Mouse (Mus musculus) left cerebral cortex, adult 9 months (tissue): ENCODE results near the gene E130114P18Rik.
A peak's percentile ranks its signal among the peaks of the same experiment; 100 is the strongest.

ENCODE experiments used
- DNase-seq, 2 experiments: peaks; one replicate each; pipeline ENCODE4 v3.0.0; 2022; ENCODE audit warnings: low spot score in 2 of 2

E130114P18Rik gene

DNA sequence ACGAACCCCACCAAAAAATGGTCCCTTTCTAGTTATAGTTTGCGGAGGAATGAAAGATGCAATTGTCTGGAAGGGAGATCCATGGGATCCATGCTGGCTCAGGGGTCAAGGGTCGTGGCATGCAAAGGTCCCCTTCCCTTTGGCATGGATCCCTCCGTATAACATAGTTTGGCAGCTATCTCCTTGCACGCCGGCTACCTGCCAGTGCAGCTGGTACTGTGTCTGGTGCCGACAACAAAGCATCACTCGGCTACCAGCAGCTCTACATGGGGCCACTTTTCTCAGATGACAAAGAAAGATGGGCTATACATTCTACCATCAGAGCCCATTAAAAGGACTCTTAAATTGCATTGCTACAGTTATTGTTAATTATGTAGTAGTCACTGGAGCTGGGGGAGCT is 169.2 kb downstream of the E130114P18Rik start:
- no peak for DNase-seq

GRCm38 (mm10) chr4:97608134-97608533 is 169.7 kb downstream of the E130114P18Rik start:
- no peak for DNase-seq

- DNase-seq, result no peak
Measured at GRCm38 (mm10) chr4:97607169-97607568, 170.7 kb downstream of the E130114P18Rik start.

GRCm38 (mm10) chr4:97606524-97606923 is 171.4 kb downstream of the E130114P18Rik start:
- no peak for DNase-seq

- no peak for DNase-seq
Measured at GRCm38 (mm10) chr4:97602579-97602978, 175.3 kb downstream of the E130114P18Rik start.

DNA sequence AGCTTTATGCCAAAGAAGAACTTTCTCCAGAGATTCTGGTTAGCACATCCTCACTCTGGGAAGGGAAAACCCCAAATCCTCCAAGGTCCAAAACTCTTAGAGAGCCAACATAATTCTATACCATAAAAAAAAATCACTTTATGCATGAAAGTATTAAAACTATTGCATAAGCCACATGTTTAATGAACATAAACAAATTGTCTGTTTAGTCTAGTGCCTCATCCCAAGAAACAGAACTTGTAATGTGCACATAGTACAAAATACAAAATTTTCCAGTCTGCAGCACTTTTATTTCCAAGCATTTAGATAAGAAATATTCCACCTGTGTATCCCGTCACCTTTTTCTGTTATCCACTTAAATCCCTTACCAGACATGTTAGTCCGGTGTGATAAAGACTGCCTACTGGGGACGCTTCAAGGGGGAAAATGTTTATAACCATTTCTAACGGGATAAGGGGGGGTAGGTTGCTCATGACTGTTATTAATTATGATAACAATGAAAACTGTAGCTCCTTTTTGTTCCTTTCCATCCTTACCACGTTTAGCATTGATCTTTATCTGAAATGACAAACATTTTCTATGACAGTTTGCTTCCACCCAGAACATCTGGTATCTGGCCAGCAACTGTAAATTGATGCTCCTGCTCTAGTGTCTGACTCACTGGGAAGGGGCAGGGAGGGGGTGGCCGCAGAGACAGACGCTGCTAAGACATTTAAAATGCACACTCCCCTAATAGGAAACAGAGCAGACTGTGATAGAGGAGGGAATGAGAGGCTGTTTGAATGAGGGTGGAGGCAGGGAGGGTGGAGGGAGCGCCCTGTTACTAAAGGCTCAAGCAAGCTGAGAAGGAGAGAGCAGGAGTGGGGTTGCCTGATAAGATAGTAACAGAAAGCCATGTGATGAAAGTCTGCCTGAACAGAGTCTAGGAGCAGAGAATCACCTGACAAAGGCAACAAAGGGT is 176.7 kb downstream of the E130114P18Rik start:
- DNase-seq, result no peak

DNA sequence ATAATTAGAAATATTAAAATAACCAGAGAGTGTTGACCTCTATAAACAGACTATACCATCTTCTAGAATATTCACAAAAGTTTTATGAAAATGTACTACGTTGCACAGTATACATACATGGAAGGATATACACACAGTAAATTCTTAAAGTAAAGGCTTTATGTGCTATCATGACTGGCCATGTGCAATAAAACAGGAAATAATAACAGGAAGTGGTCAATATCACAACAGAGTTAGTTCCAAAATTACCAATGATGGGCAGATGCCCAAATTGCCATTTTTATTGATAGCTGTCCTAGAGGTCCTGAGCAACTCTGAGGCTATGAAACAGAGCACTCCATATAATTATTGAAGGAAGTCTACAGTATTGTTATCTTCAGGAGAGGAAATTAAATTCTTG is 180.4 kb downstream of the E130114P18Rik start:
- no peak for DNase-seq

DNA sequence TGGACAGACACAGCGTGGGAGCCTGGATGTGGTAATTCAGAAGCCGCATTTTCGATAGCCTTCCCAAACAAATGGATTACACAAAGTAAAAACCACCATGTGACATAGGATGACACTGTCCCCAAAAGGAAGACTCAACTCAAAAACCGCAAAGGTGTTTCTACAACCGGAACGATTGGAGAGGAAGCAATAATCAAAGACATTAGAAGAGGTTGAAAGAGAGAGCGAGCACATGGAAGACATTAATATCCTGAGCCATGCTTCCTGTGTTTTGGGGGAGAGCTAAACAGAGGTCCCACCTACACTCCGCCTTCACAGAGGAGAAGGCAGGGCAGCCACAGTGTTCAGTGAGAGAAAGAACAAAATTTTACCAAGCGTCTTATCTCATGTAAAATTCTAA is 181.5 kb downstream of the E130114P18Rik start:
- no peak for DNase-seq

DNA sequence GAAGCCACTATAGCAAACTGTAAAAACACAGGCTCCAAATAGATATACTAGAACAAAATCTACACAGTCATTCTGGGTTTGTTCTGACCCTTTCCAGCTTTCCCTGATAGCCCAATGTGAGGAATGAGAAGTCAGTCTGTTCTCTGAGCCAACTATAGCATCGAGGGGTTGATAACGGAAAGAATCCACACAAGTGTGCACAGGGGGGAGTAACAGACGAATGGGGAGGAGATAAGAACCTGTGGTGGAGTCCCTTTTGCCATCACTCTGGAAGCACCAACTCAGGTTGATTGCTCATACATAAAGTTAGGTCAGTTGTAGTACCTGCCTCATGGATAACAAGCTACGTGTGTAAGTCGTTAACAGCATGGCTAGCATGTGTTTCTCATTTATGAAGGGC is 184.0 kb downstream of the E130114P18Rik start:
- DNase-seq, result no peak

GRCm38 (mm10) chr4:97589790-97590189 is 188.1 kb downstream of the E130114P18Rik start:
- DNase-seq, result no peak

- no peak for DNase-seq
Measured at GRCm38 (mm10) chr4:97587412-97588010, 190.4 kb downstream of the E130114P18Rik start.

GRCm38 (mm10) chr4:97585170-97585569 is 192.7 kb downstream of the E130114P18Rik start:
- no peak for DNase-seq

DNA sequence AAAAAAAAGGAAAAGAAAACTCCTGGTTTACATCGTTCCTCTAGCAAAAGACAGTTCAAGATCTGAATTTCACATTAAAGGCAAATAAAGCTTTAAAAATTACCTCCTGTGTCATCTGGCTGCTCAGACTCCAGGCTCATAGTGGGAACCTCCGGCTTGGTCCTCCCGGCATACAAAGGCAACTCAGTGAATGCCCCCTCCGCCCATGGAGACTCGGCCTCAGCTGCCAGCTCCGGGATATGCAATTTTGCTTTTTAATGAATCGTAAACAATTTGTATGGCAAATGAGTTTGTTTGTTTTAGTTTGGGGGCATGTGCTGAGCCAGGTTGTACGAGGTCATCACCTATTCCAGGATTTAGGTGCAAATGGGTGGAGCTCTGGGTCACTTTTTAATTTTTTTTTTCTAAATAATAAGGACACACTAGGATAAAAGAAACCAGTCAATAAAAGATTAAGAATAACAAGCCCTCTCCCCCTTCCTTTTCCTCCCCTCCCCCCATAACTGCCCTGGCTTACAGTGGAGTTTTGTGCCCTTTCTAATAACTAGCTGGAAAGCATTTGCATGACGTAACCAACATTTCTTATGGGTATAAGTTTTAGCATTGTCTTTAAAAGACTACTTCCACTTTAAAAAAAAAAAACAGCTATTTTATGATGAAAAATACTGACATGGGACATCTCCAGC is 193.3 kb downstream of the E130114P18Rik start:
- no peak for DNase-seq

GRCm38 (mm10) chr4:97582796-97583430 is 195.0 kb downstream of the E130114P18Rik start:
- no peak for DNase-seq

- no peak for DNase-seq
Measured at GRCm38 (mm10) chr4:97582064-97582415, 195.8 kb downstream of the E130114P18Rik start.

- DNase-seq, result no peak
Measured at GRCm38 (mm10) chr4:97581314-97582063, 196.4 kb downstream of the E130114P18Rik start.

- no peak for DNase-seq
Measured at GRCm38 (mm10) chr4:97580906-97581305, 197.0 kb downstream of the E130114P18Rik start.

DNA sequence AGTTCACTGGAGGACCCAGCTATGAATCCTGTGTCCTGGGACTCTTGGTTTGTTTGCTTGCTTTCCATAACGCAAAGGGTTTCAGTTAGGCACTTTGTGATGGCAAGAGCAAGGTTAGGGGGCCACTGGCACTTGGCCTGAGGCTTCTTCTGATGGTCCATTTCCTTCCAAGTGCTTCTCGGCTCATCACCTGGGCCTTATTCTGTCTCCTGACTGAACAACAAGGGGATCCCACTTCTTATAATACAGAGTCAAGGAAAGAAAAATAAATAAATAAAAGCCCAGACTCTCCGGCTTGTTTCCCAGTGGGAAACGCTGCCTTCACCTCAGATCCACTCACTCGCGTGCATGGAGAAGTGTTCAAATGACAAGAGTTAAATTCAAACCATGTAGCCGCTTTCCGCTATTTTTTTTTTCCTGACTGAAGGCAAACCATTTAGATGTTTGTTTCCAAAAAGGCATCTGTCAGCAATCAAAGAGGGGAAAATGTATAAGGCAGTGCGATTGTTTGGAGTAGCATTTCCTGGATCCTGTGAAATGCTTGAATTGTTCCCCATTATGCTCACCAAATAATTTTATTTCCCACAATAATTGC is 199.2 kb downstream of the E130114P18Rik start:
- DNase-seq, result no peak

DNA sequence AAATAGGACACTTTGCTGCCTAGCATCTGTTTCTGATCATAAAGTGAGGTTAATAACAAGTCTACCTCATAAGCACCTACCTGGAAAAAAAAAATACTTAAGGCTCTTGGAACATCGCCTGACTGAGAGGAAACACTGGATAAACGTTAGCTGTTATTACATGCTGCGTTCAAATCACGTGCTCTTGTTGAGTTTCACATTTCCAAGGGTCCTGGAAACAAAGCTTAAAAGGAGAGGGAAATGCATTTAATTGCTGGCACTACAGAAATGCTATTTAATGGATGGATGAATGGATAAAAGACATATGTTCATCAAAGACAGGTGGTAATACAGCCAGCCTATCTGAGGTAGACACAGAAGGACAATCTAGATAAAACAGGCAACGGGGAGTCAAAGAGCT is 200.4 kb downstream of the E130114P18Rik start:
- no peak for DNase-seq

- peak in 1 of 2 experiments; percentile 49 for DNase-seq
Measured at GRCm38 (mm10) chr4:97575447-97575846, 202.4 kb downstream of the E130114P18Rik start.

DNA sequence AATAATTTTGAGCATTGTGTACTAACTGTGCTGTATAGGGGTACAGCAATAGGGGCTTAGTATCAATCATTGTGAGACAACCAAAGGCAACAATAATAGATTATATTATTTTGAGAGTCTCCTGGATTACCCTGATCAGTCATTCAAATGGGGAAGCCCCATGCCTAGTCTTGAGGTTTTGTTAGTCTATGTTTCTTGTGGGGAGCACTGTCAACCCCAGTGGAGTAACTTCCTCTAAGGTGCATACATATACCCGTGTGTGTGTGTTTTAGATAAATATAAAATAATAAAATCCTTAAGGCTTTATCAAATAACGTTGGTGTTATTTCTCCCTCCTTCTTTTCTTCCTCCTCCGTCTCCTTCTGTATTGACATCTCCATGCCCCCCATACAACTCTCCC is 208.6 kb downstream of the E130114P18Rik start:
- DNase-seq, result no peak
